Mouse (Mus musculus) C3H10T1/2 (cell line): ENCODE results near the gene Olfr998. TPM values are rescaled to one million over a fixed set of nuclear protein-coding genes. Genes with fewer than 3 reads are reported as not detected.

Experiments used
- polyA plus RNA-seq, 2 experiments: library from polyadenylated mRNA; unstranded; fragments of >200 nt; fragmentation: generic; extraction: Trizol; gene quantifications; one replicate each; pipeline ENCODE4 v1.2.1; 2012; ENCODE audit warnings: missing spikeins in 2 of 2

The Olfr998 gene
- not detected for polyA plus RNA-seq

GRCm38 (mm10) chr2:85588648-85589047, at the start of gene Olfr998:
TSS of gene Olfr998 (plus strand) at chr2:85588948.

DNA sequence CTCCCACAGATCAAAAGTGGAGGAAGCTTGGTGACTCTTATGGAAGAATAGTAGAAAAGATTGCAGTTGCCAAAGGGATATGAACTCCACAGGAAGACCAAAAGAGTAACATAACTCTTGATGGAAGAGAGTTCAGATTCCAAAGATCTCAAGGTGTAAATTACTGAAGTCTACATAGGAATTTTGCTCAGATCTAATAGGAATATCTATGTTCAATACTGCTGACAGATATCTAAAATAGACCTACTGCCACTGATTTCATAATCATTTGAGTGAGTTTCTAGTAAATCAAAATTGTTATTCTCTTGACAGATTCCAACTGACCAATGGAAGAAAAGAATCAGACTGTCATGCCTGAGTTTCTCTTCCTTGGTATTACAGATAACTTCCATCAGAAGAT, 9.8 kb upstream of the Olfr998 start, which contains the start of gene Olfr996:
Gene Olfr996, plus strand, starts transcription at position 301 of the 400 bp plus-strand sequence.

DNA sequence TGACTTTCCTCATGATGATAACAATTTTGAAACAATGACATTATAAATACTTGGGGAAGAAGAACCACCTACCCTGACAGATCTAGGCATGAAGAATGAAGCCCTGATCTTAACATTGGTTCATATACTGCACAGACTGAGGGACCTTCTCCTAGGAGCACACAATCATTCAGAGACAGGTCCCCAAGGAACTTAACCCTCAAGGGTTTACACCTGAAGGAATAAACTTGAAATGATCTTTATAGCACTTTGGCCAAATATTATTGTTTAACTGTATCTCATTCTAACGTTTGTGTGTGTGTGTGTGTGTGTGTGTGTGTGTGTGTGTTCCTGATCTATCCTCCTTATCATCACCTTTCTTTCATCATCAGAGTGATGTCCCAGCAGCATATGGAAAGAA, 23.1 kb downstream of the Olfr998 start, which contains the start of gene Olfr1000:
Gene Olfr1000, minus strand, starts transcription at position 101 of the 400 bp plus-strand sequence.

Other genes with a start within 250 kb of the Olfr998 start
- not detected for gene Olfr987, start 249.6 kb upstream of the Olfr998 start, polyA plus RNA-seq
- gene Olfr988, start 225.7 kb upstream of the Olfr998 start, polyA plus RNA-seq = not detected
- gene Olfr992, start 179.5 kb upstream of the Olfr998 start, polyA plus RNA-seq = not detected
- gene Olfr993, start 174.1 kb upstream of the Olfr998 start, polyA plus RNA-seq = not detected
- gene Olfr994, start 152.5 kb upstream of the Olfr998 start, polyA plus RNA-seq = not detected
- gene Olfr995, start 145.3 kb upstream of the Olfr998 start, polyA plus RNA-seq = not detected
- gene 4833423E24Rik, start 69.9 kb upstream of the Olfr998 start, polyA plus RNA-seq = not detected
- gene Olfr996, start 9.7 kb upstream of the Olfr998 start, polyA plus RNA-seq = not detected
- not detected for gene Olfr1000, start 23.0 kb downstream of the Olfr998 start, polyA plus RNA-seq
- gene Olfr1002, start 61.8 kb downstream of the Olfr998 start, polyA plus RNA-seq = not detected
- not detected for gene Olfr154, start 75.5 kb downstream of the Olfr998 start, polyA plus RNA-seq
- gene Olfr1006, start 89.8 kb downstream of the Olfr998 start, polyA plus RNA-seq = not detected
- gene Olfr1008, start 100.5 kb downstream of the Olfr998 start, polyA plus RNA-seq = not detected
- gene Olfr1009, start 126.5 kb downstream of the Olfr998 start, polyA plus RNA-seq = not detected
- gene Olfr1012, start 173.8 kb downstream of the Olfr998 start, polyA plus RNA-seq = not detected
- gene Olfr1013, start 178.2 kb downstream of the Olfr998 start, polyA plus RNA-seq = not detected
- not detected for gene Olfr1014, start 183.8 kb downstream of the Olfr998 start, polyA plus RNA-seq
- gene Olfr1015, start 193.1 kb downstream of the Olfr998 start, polyA plus RNA-seq = not detected
- gene Olfr1016, start 213.6 kb downstream of the Olfr998 start, polyA plus RNA-seq = not detected
- gene Olfr1018, start 229.5 kb downstream of the Olfr998 start, polyA plus RNA-seq = not detected